21 mouse cellular contexts compared by ENCODE assay signal in the genomic region with DNA sequence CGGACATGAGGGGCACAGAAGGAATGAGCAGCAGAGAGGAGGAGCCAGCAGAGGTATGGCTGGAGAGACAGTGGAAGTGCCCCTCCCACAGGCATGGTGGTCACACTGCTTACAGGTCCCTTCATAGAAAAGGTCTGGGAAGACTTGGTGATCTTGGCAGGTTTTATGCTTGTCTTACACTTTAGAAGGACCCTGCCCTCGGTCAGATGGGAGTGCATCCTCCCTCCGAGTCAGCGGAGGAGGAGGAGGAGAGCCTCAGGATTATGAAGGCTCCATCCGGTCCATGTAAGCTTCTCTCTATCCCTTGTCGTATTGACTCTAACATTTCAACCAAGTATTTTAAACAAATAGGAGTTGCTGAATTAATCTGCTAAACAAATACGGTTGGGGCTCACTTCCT.
DNase-seq lines count a peak whose midpoint lies in the region; ATAC-seq lines count a peak whose summit lies in the region.
"Had no signal": no experiment of that assay in that cellular context is flagged by ENCODE, and none has a peak within 500 bp of the region (broad histone marks: within the 10 kb centered on the region; RNA-seq: fewer than 3 reads in every experiment).

No protein-coding gene starts in this region.

- H3K36me3 ChIP-seq in kidney, embryonic 15.5 days = peaks cover 8% of the 10 kb centered on the region
- peaks cover 33% of the 10 kb centered on the region for H3K36me3 ChIP-seq in embryonic facial prominence, embryonic 10.5 days (replicated peaks)
- H3K36me3 ChIP-seq in embryonic facial prominence, embryonic 15.5 days = peaks cover 43% of the 10 kb centered on the region
- H3K36me3 ChIP-seq in stomach, embryonic 14.5 days (ENCODE audit: control insufficient read depth, insufficient read depth, low read length) = peaks cover 10% of the 10 kb centered on the region; the same call in 1 of the 2 replicates
- H3K36me3 ChIP-seq: liver, embryonic 13.5 days; midbrain, embryonic 15.5 days had no signal

- 34% methylated on average over 7 of the region's 7 CpGs for WGBS in kidney, embryonic 15.5 days
- 70% methylated on average over 7 of the region's 7 CpGs for WGBS in embryonic facial prominence, embryonic 10.5 days
- 47% methylated on average over 7 of the region's 7 CpGs for WGBS in embryonic facial prominence, embryonic 15.5 days
- 29% methylated on average over 7 of the region's 7 CpGs for WGBS in stomach, embryonic 14.5 days

- H3K27me3 ChIP-seq in kidney, embryonic 15.5 days = no peaks in the 10 kb centered on the region
- H3K27me3 ChIP-seq in embryonic facial prominence, embryonic 10.5 days (replicated peaks; ENCODE audit: low read depth, poor library complexity, severe bottlenecking) = no peaks in the 10 kb centered on the region
- no peaks in the 10 kb centered on the region for H3K27me3 ChIP-seq in embryonic facial prominence, embryonic 15.5 days
- no peaks in the 10 kb centered on the region for H3K27me3 ChIP-seq in stomach, embryonic 14.5 days (ENCODE audit: control insufficient read depth, insufficient read depth, low read length)
- H3K27me3 ChIP-seq: forebrain, embryonic 13.5 days; midbrain, embryonic 15.5 days had no signal

- peaks cover 24% of the 10 kb centered on the region for H3K4me1 ChIP-seq in kidney, embryonic 15.5 days
- H3K4me1 ChIP-seq in embryonic facial prominence, embryonic 10.5 days = peaks cover 40% of the 10 kb centered on the region
- H3K4me1 ChIP-seq in embryonic facial prominence, embryonic 15.5 days = peaks cover 39% of the 10 kb centered on the region
- H3K4me1 ChIP-seq in stomach, embryonic 14.5 days (ENCODE audit: control insufficient read depth, insufficient read depth, low read length) = peaks cover 31% of the 10 kb centered on the region
- H3K4me1 ChIP-seq: liver, embryonic 13.5 days had no signal

- H3K27ac ChIP-seq in kidney, embryonic 15.5 days = peak overlapping the region; percentile 56
- 0 out of 2 replicates have a peak overlapping the region, but pooled peaks have one; percentile 20 for H3K27ac ChIP-seq in embryonic facial prominence, embryonic 10.5 days (replicated peaks)
- H3K27ac ChIP-seq in embryonic facial prominence, embryonic 15.5 days (replicated peaks) = peak overlapping the region; percentile 63
- peak overlapping the region; percentile 48; the same call in 1 of the 2 replicates for H3K27ac ChIP-seq in stomach, embryonic 14.5 days (ENCODE audit: low read length)
- H3K27ac ChIP-seq: forebrain, embryonic 13.5 days; gastrocnemius, adult 2 months; heart, embryonic 10.5 days; hindbrain, embryonic 14.5 days; left cerebral cortex, adult 2 months; liver, embryonic 13.5 days had no signal

- peak overlapping the region; percentile 20; the same call in 1 of the 2 replicates for H3K4me2 ChIP-seq in kidney, embryonic 15.5 days
- no peak overlapping the region for H3K4me2 ChIP-seq in embryonic facial prominence, embryonic 15.5 days (replicated peaks)
- no peak overlapping the region for H3K4me2 ChIP-seq in stomach, embryonic 14.5 days (replicated peaks; ENCODE audit: low read depth, low read length)
- H3K4me2 ChIP-seq: forebrain, embryonic 13.5 days; hindbrain, embryonic 14.5 days; liver, embryonic 13.5 days; midbrain, embryonic 15.5 days had no signal

- DNase-seq in kidney, postnatal 25 days = no peak
- DNase-seq in embryonic facial prominence, embryonic 10.5 days (ENCODE audit: low spot score) = no peak
- no peak for DNase-seq in right cerebral cortex, adult 18-20 months
- DNase-seq in layer of hippocampus, adult 11-12 months (ENCODE audit: low spot score) = no peak
- DNase-seq: adrenal gland, postnatal 14 days; cerebellum, adult 9-10 months; liver, embryonic 13.5 days; lung, adult 2 months; lung, postnatal 36 days had no signal

- H3K4me3 ChIP-seq in kidney, embryonic 15.5 days (replicated peaks) = no peak overlapping the region
- no peak overlapping the region for H3K4me3 ChIP-seq in embryonic facial prominence, embryonic 10.5 days
- H3K4me3 ChIP-seq in embryonic facial prominence, embryonic 15.5 days (replicated peaks) = no peak overlapping the region
- no peak overlapping the region for H3K4me3 ChIP-seq in stomach, embryonic 14.5 days (ENCODE audit: low read depth, low read length)
- H3K4me3 ChIP-seq: forebrain, embryonic 13.5 days; gastrocnemius, adult 2 months; heart, embryonic 10.5 days; left cerebral cortex, adult 2 months; liver, embryonic 13.5 days; megakaryocyte, embryonic 14.5 days; midbrain, embryonic 15.5 days had no signal

- H3K9me3 ChIP-seq in kidney, embryonic 15.5 days (replicated peaks) = no peaks in the 10 kb centered on the region
- peaks cover 8% of the 10 kb centered on the region; the same call in 1 of the 2 replicates for H3K9me3 ChIP-seq in embryonic facial prominence, embryonic 10.5 days
- peaks cover 5% of the 10 kb centered on the region; the same call in 1 of the 2 replicates for H3K9me3 ChIP-seq in embryonic facial prominence, embryonic 15.5 days (replicated peaks)
- no peaks in the 10 kb centered on the region; the same call in 1 of the 2 replicates for H3K9me3 ChIP-seq in stomach, embryonic 14.5 days (ENCODE audit: control insufficient read depth, low read depth, low read length)
- H3K9me3 ChIP-seq: heart, embryonic 10.5 days; midbrain, embryonic 15.5 days had no signal

- peak; percentile 49; the same call in 1 of the 2 replicates for ATAC-seq in kidney, embryonic 15.5 days (replicated peaks; ENCODE audit: low FRiP score)
- ATAC-seq in embryonic facial prominence, embryonic 15.5 days (ENCODE audit: insufficient number of reproducible peaks, low FRiP score, low TSS enrichment, low read depth) = no peak
- ATAC-seq in stomach, embryonic 14.5 days (ENCODE audit: insufficient number of reproducible peaks, insufficient read depth, low FRiP score, low read depth) = no peak
- ATAC-seq: CD4-positive, CD25-positive, alpha-beta regulatory T cell, adult 4 months; forebrain, embryonic 13.5 days; inflammation-experienced regulatory T-cells, adult 6 months had no signal

- no peak overlapping the region for H3K9ac ChIP-seq in kidney, embryonic 15.5 days
- H3K9ac ChIP-seq in embryonic facial prominence, embryonic 15.5 days = no peak overlapping the region
- no peak overlapping the region for H3K9ac ChIP-seq in stomach, embryonic 14.5 days (replicated peaks; ENCODE audit: low read depth, low read length)
- H3K9ac ChIP-seq: forebrain, embryonic 13.5 days; hindbrain, embryonic 14.5 days; liver, embryonic 13.5 days; midbrain, embryonic 15.5 days had no signal
